Mouse (Mus musculus) midbrain, embryonic 13.5 days (tissue): ENCODE measurements around the gene Hic2. TPM values are rescaled to one million over a fixed set of nuclear protein-coding genes. Genes with fewer than 3 reads are reported as not detected.
A peak's percentile ranks its signal among the peaks of the same experiment; 100 is the strongest.

Experiments used
- ATAC-seq: fragments of 200-750 bp; cut with Nextera tagmentation; 2 replicates; pipeline ENCODE4 v1.8.0; 2017; ENCODE audit warnings: mild to moderate bottlenecking, moderate TSS enrichment, moderate library complexity
- H3K27ac ChIP-seq: fragments of 300-500 bp; sonication (generic); 2 replicates; pipeline ENCODE4 v1.5.1; 2015; ENCODE audit warnings: inconsistent platforms, mild to moderate bottlenecking, moderate library complexity
- H3K27me3 ChIP-seq: fragments of 300-500 bp; sonication (generic); 2 replicates; pipeline ENCODE4 v1.6.1; 2015; ENCODE audit warnings: mild to moderate bottlenecking, inconsistent platforms
- H3K36me3 ChIP-seq: fragments of 300-500 bp; sonication (generic); 2 replicates; pipeline ENCODE4 v1.6.1; 2015; ENCODE audit warnings: mild to moderate bottlenecking, inconsistent platforms
- H3K4me1 ChIP-seq: fragments of 300-500 bp; sonication (generic); replicated peaks from 2 replicates; pipeline ENCODE4 v1.6.1; 2015; ENCODE audit warnings: inconsistent platforms
- H3K4me2 ChIP-seq: fragments of 300-500 bp; sonication (generic); replicated peaks from 2 replicates; pipeline ENCODE4 v1.6.1; 2015; ENCODE audit warnings: moderate library complexity, mild to moderate bottlenecking, inconsistent platforms
- H3K4me3 ChIP-seq: fragments of 300-500 bp; sonication (generic); replicated peaks from 2 replicates; pipeline ENCODE4 v1.5.1; 2015; ENCODE audit warnings: mild to moderate bottlenecking, inconsistent platforms
- H3K9ac ChIP-seq: fragments of 300-500 bp; sonication (generic); replicated peaks from 2 replicates; pipeline ENCODE4 v1.6.1; 2015; ENCODE audit warnings: mild to moderate bottlenecking, inconsistent platforms
- H3K9me3 ChIP-seq: fragments of 300-500 bp; sonication (generic); 2 replicates; pipeline ENCODE4 v1.6.1; 2016; ENCODE audit warnings: mild to moderate bottlenecking, inconsistent platforms
- WGBS: fragments of 180-500 bp; shearing (Covaris S2); methylation state at CpG from one replicate; pipeline ENCODE4 v1.1.7; 2015; 5-methylcytosine and 5-hydroxymethylcytosine counted together
- polyA plus RNA-seq: library from polyadenylated mRNA; unstranded; fragments of >200 nt; fragmentation: Nextera tagmentation; extraction: Ambion mirVana; gene quantifications from 2 replicates; pipeline ENCODE4 v1.2.1, GENCODE M21; 2015

The Hic2 gene
- 13.2 and 13.6 TPM in 2 replicates for polyA plus RNA-seq

DNA sequence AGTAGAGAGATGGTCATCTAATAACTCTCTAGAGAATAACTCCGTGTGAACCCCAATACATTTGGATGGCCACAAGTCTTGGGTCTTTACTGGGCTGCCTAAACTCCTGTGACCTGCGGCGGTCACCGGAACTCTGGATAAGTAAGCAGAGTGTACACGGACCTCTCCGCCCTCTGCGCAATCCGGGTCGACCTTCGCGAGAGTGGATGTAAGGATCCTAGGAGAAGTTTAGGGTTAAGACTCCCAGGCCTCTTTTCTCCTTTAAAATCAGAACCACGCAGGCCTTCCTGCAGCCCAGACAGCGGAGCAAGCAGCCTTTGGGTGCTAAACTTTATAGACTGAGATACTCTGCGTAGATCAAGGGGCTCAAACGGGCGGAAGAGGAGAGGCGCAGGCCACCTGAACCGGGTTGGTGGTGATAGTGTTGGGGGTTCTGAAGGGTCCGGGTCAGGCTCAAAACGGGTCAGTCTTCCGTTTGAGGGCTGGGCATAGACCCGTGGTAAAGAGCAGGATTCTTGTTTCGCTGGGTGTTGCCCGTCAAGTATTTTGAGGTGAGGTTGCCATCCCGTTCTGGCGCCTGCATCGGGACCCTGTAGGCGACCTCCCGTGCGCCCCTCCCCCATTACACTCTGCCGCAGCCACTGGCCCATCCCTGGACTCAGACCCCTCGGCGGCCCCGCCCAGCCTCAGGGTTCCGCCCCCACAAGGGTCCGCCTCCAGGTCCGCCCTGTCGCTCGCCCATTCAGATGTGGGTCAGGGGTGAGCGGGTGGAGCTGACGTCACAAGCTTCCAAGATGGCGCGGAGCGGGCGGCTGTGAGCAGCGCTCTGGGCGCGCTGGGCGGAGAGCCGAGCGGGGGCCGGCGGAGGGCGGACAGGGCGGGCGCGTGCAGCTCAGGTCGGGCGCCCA, at the start of gene Hic2:
Gene Hic2 (plus strand): TSS at position 779 of the 908 bp plus-strand sequence.
- peak; percentile 97 for ATAC-seq
- peak within 1 kb of the TSS; percentile 96 for H3K27ac ChIP-seq
- under 1% methylated on average over 59 of the region's 59 CpGs for WGBS
- H3K4me1 ChIP-seq = peaks cover 39% of the 10 kb centered on the region
- H3K9ac ChIP-seq = peak within 1 kb of the TSS; percentile 93
- H3K9me3 ChIP-seq = no peaks in the 10 kb centered on the region
- H3K4me2 ChIP-seq = peak within 1 kb of the TSS; percentile 81
- peak within 1 kb of the TSS; percentile 74 for H3K4me3 ChIP-seq
- no peaks in the 10 kb centered on the region for H3K27me3 ChIP-seq
- no peaks in the 10 kb centered on the region for H3K36me3 ChIP-seq

GRCm38 (mm10) chr16:17185475-17185874, 47.9 kb upstream of the Hic2 start:
- Histone ChIP-seq H3K4me1 (no peaks in the 10 kb centered on the region), H3K9me3 (no peaks in the 10 kb centered on the region), H3K36me3 (peaks cover 20% of the 10 kb centered on the region), H3K4me3 (no peak overlapping the region), H3K27me3 (no peaks in the 10 kb centered on the region), H3K27ac (no peak overlapping the region), H3K9ac (no peak overlapping the region), H3K4me2 (no peak overlapping the region)
- no peak for ATAC-seq

DNA sequence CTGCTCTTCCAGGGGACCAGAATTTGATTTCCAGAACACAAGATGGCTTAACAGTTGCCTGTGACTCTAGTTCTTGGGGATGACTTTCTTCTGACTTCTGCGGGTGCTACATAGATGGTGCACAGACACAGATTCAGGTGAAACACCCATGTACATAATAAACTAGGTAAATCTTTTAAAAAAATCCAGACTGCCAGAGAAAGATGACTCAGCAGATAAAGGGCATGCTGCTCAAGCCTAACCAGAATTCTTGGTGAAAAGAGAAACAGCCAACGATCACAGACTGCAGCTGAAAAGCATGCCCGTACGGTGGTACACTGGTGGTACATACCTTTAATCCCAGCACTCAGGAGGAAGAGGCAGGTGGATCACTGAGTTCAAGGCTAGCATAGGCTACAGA, 39.5 kb upstream of the Hic2 start:
- H3K4me3 ChIP-seq = no peak overlapping the region
- no peak for ATAC-seq
- 96% methylated on average over 4 of the region's 4 CpGs for WGBS

DNA sequence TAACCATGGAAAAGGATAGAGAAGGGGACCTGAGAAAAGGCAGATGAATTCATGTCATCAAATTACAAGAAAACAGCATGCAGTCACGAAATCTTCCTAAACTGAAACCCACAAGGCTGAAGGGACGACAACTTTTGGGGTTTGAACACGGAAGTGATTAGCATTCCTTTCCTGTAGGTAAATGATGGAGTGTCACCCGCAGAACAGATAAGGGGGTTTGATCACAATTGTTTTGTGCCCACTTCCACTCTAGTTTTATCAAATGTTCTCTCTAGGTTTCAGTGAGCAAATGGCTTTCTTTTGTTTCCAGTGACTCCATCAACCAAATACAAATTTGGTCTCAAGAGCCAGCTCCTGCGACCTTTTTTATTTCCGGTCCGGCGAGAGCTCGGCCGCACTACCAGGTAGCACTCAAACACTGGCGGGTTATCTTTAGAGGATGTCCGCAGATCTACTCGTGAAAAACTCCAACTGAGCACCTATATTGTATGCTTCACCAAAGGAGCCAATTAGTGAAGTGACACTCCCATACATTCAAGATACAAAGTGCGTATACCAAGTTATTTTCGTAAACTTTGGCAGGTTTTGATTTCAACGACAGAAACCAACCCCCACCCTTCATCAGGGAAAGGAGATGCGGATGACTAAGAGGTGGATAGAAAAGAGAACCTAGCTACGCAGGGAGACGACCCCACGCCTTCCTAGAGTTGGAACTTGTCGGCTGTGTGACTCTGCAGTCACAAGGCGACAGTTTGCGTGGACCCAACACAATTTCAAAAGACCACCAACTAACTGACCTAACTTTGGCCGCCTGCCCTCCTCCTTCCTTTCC, 33.0 kb upstream of the Hic2 start:
- H3K27me3 ChIP-seq = no peaks in the 10 kb centered on the region
- H3K36me3 ChIP-seq = no peaks in the 10 kb centered on the region
- WGBS = 9% methylated on average over 24 of the region's 24 CpGs
- H3K4me2 ChIP-seq = peak overlapping the region; percentile 89
- peak; percentile 5; the same call in 1 of the 2 replicates for ATAC-seq
- H3K9ac ChIP-seq = peak overlapping the region; percentile 99
- H3K27ac ChIP-seq = peak overlapping the region; percentile 82
- peaks cover 20% of the 10 kb centered on the region for H3K4me1 ChIP-seq
- H3K9me3 ChIP-seq = no peaks in the 10 kb centered on the region
- H3K4me3 ChIP-seq = peak overlapping the region; percentile 99

More for the DNA sequence above, 39.5 kb upstream of the Hic2 start:
- H3K9me3 ChIP-seq = no peaks in the 10 kb centered on the region
- peaks cover 11% of the 10 kb centered on the region for H3K36me3 ChIP-seq
- no peaks in the 10 kb centered on the region for H3K27me3 ChIP-seq
- peaks cover 1% of the 10 kb centered on the region; the same call in 1 of the 2 replicates for H3K4me1 ChIP-seq
- no peak overlapping the region for H3K9ac ChIP-seq
- no peak overlapping the region for H3K4me2 ChIP-seq
- H3K27ac ChIP-seq = no peak overlapping the region

GRCm38 (mm10) chr16:17200953-17201707, 32.2 kb upstream of the Hic2 start:
- Histone ChIP-seq H3K27me3 (peaks cover 2% of the 10 kb centered on the region; the same call in 1 of the 2 replicates), H3K27ac (peak overlapping the region; percentile 82), H3K36me3 (no peaks in the 10 kb centered on the region), H3K4me2 (peak overlapping the region; percentile 89), H3K4me3 (peak overlapping the region; percentile 99), H3K4me1 (peaks cover 20% of the 10 kb centered on the region), H3K9me3 (no peaks in the 10 kb centered on the region), H3K9ac (peak overlapping the region; percentile 99)
- peak; percentile 86 for ATAC-seq
- under 1% methylated on average over 72 of the region's 72 CpGs for WGBS

DNA sequence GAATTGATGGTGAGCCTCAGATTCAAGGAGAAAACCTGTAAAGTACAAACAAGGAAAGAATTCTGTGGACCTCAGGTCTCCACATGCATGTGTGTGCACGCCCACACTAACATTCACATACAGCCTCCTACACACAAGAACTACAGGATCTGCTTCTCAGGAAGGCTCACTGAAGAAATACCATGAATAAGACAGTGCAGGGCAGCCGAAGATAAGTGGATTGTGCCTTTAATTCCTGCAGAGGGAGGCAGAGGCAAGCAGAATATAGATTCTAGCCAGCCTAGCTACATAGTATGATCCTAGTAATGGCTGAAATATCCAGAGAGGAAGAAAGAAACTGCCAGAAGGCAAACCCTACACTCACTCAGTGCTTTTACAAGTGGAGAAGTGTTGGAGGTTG, 31.4 kb upstream of the Hic2 start:
- peaks cover 20% of the 10 kb centered on the region for H3K4me1 ChIP-seq
- 59% methylated on average over 2 of the region's 2 CpGs for WGBS
- H3K36me3 ChIP-seq = no peaks in the 10 kb centered on the region
- H3K4me2 ChIP-seq = no peak overlapping the region
- ATAC-seq = peak; percentile 32
- H3K27me3 ChIP-seq = peaks cover 7% of the 10 kb centered on the region; the same call in 1 of the 2 replicates
- peak overlapping the region; percentile 99; the same call in 1 of the 2 replicates for H3K4me3 ChIP-seq
- H3K9me3 ChIP-seq = no peaks in the 10 kb centered on the region
- H3K9ac ChIP-seq = no peak overlapping the region
- no peak overlapping the region for H3K27ac ChIP-seq

- H3K27ac ChIP-seq = no peak within 1 kb of the TSS
- ATAC-seq = no peak
- no peak within 1 kb of the TSS for H3K9ac ChIP-seq
- H3K27me3 ChIP-seq = peaks cover 7% of the 10 kb centered on the region; the same call in 1 of the 2 replicates
- no peaks in the 10 kb centered on the region for H3K36me3 ChIP-seq
- H3K9me3 ChIP-seq = no peaks in the 10 kb centered on the region
- H3K4me2 ChIP-seq = peak within 1 kb of the TSS; percentile 89
- peaks cover 20% of the 10 kb centered on the region for H3K4me1 ChIP-seq
- H3K4me3 ChIP-seq = peak within 1 kb of the TSS; percentile 99
- 97% methylated on average over 1 of the region's 1 CpGs for WGBS
These were observed 30.8 kb upstream of the Hic2 start, which contains the start of gene Ube2l3 for GRCm38 (mm10) chr16:17202549-17202948. TSS of gene Ube2l3 (minus strand) at chr16:17202649.

GRCm38 (mm10) chr16:17204990-17205389, 28.4 kb upstream of the Hic2 start:
- Histone ChIP-seq H3K27ac (no peak overlapping the region), H3K9me3 (no peaks in the 10 kb centered on the region), H3K4me3 (no peak overlapping the region), H3K27me3 (peaks cover 7% of the 10 kb centered on the region; the same call in 1 of the 2 replicates), H3K4me1 (peaks cover 21% of the 10 kb centered on the region), H3K9ac (no peak overlapping the region), H3K4me2 (no peak overlapping the region), H3K36me3 (no peaks in the 10 kb centered on the region)
- 10% methylated on average over 6 of the region's 6 CpGs for WGBS
- ATAC-seq = no peak

GRCm38 (mm10) chr16:17208389-17209361, 24.7 kb upstream of the Hic2 start, which contains the start of gene Rimbp3:
TSS of gene Rimbp3 (plus strand) at chr16:17208603.
- H3K9me3 ChIP-seq = no peaks in the 10 kb centered on the region
- no peaks in the 10 kb centered on the region; the same call in 1 of the 2 replicates for H3K36me3 ChIP-seq
- WGBS = 1% methylated on average over 84 of the region's 85 CpGs
- ATAC-seq = peak; percentile 88
- peak within 1 kb of the TSS; percentile 88 for H3K27ac ChIP-seq
- peak within 1 kb of the TSS; percentile 72 for H3K9ac ChIP-seq
- H3K4me3 ChIP-seq = peak within 1 kb of the TSS; percentile 57
- H3K4me2 ChIP-seq = peak within 1 kb of the TSS; percentile 87
- H3K4me1 ChIP-seq = peaks cover 25% of the 10 kb centered on the region
- peaks cover 19% of the 10 kb centered on the region for H3K27me3 ChIP-seq

- peak; percentile 21 for ATAC-seq
- Histone ChIP-seq H3K4me3 (peak overlapping the region; percentile 57), H3K4me1 (peaks cover 25% of the 10 kb centered on the region), H3K27ac (peak overlapping the region; percentile 88), H3K27me3 (peaks cover 19% of the 10 kb centered on the region), H3K9me3 (no peaks in the 10 kb centered on the region), H3K36me3 (no peaks in the 10 kb centered on the region; the same call in 1 of the 2 replicates), H3K4me2 (peak overlapping the region; percentile 87), H3K9ac (peak overlapping the region; percentile 72)
- WGBS = under 1% methylated on average over 37 of the region's 37 CpGs
These were observed 23.9 kb upstream of the Hic2 start for GRCm38 (mm10) chr16:17209404-17209960.
